Mouse (Mus musculus) Patski (cell line): ENCODE measurements around the gene 1700056E22Rik. TPM values are rescaled to one million over a fixed set of nuclear protein-coding genes. Genes with fewer than 3 reads are reported as not detected.

Experiments
- ATAC-seq: fragments of 100-300 bp; one replicate; pipeline ENCODE4 v1.8.0; 2021
- CTCF ChIA-PET: fragments of 350-600 bp; sonication (Branson Sonifier 250); formaldehyde crosslinking; loops from one replicate; lab custom pipeline; 2022; ENCODE audit warnings: inconsistent platforms; lab: Charles Lee
- POLR2A ChIA-PET: fragments of 350-600 bp; sonication (Branson Sonifier 250); formaldehyde crosslinking; loops from one replicate; lab custom pipeline; 2022; ENCODE audit warnings: antibody characterized with exemption, inconsistent platforms; lab: Charles Lee
- DNase-seq: peaks from one replicate; pipeline ENCODE4 v3.0.0-alpha.2; 2011; ENCODE audit warnings: low read depth, low spot score
- H3K27me3 ChIP-seq: fragments of 371-371 bp; one replicate; pipeline ENCODE4 v1.5.1; 2021
- CTCF ChIP-seq: fragments of 100-300 bp; IDR thresholded peaks from one replicate; pipeline ENCODE4 v1.5.1; 2021
- in situ Hi-C: fragments of 300-500 bp; cut with MboI; formaldehyde crosslinking; loops from 3 replicates; pipeline ENCODE4 v1.11.1; 2018; ENCODE audit warnings: low pct_unique_long_range_greater_than_20kb, mixed read lengths
- polyA plus RNA-seq: library from polyadenylated mRNA; unstranded; gene quantifications from one replicate; pipeline ENCODE4 v1.2.3, GENCODE M21; 2021

Gene 1700056E22Rik
- 3.4 TPM for polyA plus RNA-seq

GRCm38 (mm10) chr1:184034011-184034557, at the start of gene 1700056E22Rik:
1700056E22Rik (minus strand) TSS chr1:184034301.
- ChIA-PET POLR2A (interaction anchor here (1.0 to 1.5 kb wide), 3 partner anchors 32 to 595 kb away, joined by 3 to 4 read pairs (median 3); no protein-coding TSS in a partner anchor), CTCF (no interaction called here)
- DNase-seq: peak; percentile 97
- peak; percentile 93 for ATAC-seq
- in situ Hi-C loops: no loop called here
- no peaks in the 10 kb centered on the region for H3K27me3 ChIP-seq
- TF ChIP-seq CTCF: no peak

- POLR2A ChIA-PET: no interaction called here
- in situ Hi-C loops: no loop called here
These were observed 49.1 kb upstream of the 1700056E22Rik start for GRCm38 (mm10) chr1:184083166-184083565.

GRCm38 (mm10) chr1:184082661-184083060, 48.6 kb upstream of the 1700056E22Rik start:
- no peak for TF ChIP-seq CTCF
- H3K27me3 ChIP-seq: no peaks in the 10 kb centered on the region
- ChIA-PET CTCF (interaction anchor here (0.9 kb wide), 2 partner anchors 23 to 74 kb away, joined by 3 read pairs; no protein-coding TSS in a partner anchor), POLR2A (no interaction called here)
- ATAC-seq: no peak
- no peak for DNase-seq
- in situ Hi-C loops: no loop called here

More at GRCm38 (mm10) chr1:184083166-184083565, 49.1 kb upstream of the 1700056E22Rik start:
- CTCF ChIA-PET: interaction anchor here (0.9 kb wide), 2 partner anchors 23 to 73 kb away, joined by 3 read pairs; no protein-coding TSS in a partner anchor
- no peak for ATAC-seq
- no peak for DNase-seq
- H3K27me3 ChIP-seq: no peaks in the 10 kb centered on the region
- TF ChIP-seq CTCF: no peak

GRCm38 (mm10) chr1:184079304-184079703, 45.2 kb upstream of the 1700056E22Rik start:
- no peaks in the 10 kb centered on the region for H3K27me3 ChIP-seq
- no peak for TF ChIP-seq CTCF
- ATAC-seq: no peak
- CTCF ChIA-PET: no interaction called here
- POLR2A ChIA-PET: no interaction called here
- in situ Hi-C loops: no loop called here
- no peak for DNase-seq

GRCm38 (mm10) chr1:184076756-184077155, 42.7 kb upstream of the 1700056E22Rik start:
- DNase-seq: peak; percentile 94
- peak; percentile 99 for ATAC-seq
- no peak for TF ChIP-seq CTCF
- ChIA-PET CTCF (interaction anchor here (1.1 to 2.0 kb wide), 2 partner anchors 16 to 35 kb away, joined by 3 to 5 read pairs; no protein-coding TSS in a partner anchor), POLR2A (no interaction called here)
- no peaks in the 10 kb centered on the region for H3K27me3 ChIP-seq
- in situ Hi-C loops: no loop called here

- no peak for TF ChIP-seq CTCF
- ChIA-PET POLR2A (no interaction called here), CTCF (interaction anchor here (1.1 to 2.0 kb wide), 2 partner anchors 16 to 35 kb away, joined by 3 to 5 read pairs; no protein-coding TSS in a partner anchor)
- no peak for DNase-seq
- in situ Hi-C loops: no loop called here
- no peaks in the 10 kb centered on the region for H3K27me3 ChIP-seq
- no peak for ATAC-seq
These were observed 42.0 kb upstream of the 1700056E22Rik start for GRCm38 (mm10) chr1:184076065-184076464.

GRCm38 (mm10) chr1:184068971-184069370, 34.9 kb upstream of the 1700056E22Rik start:
- in situ Hi-C loops: no loop called here
- CTCF ChIA-PET: no interaction called here
- POLR2A ChIA-PET: interaction anchor here (0.6 to 1.2 kb wide), 3 partner anchors 23 to 166 kb away, joined by 3 to 4 read pairs (median 3); no protein-coding TSS in a partner anchor
- ATAC-seq (no peak), DNase-seq (no peak)
- no peak for TF ChIP-seq CTCF
- no peaks in the 10 kb centered on the region for H3K27me3 ChIP-seq

GRCm38 (mm10) chr1:184067704-184068558, 33.8 kb upstream of the 1700056E22Rik start:
- DNase-seq: no peak
- ATAC-seq: no peak
- in situ Hi-C loops: no loop called here
- no peak for TF ChIP-seq CTCF
- POLR2A ChIA-PET: interaction anchor here (0.7 to 1.2 kb wide), 2 partner anchors 17 to 167 kb away, joined by 3 to 4 read pairs; no protein-coding TSS in a partner anchor
- CTCF ChIA-PET: interaction anchor here (0.9 to 1.6 kb wide), 2 partner anchors 9 to 16 kb away, joined by 3 to 4 read pairs; no protein-coding TSS in a partner anchor
- no peaks in the 10 kb centered on the region for H3K27me3 ChIP-seq

GRCm38 (mm10) chr1:184066460-184067287, 32.6 kb upstream of the 1700056E22Rik start:
- CTCF ChIA-PET: interaction anchor here (1.6 kb wide), 1 partner anchor 15 kb away, joined by 4 read pairs; no protein-coding TSS in a partner anchor
- H3K27me3 ChIP-seq: no peaks in the 10 kb centered on the region
- TF ChIP-seq CTCF: no peak
- ATAC-seq (no peak), DNase-seq (no peak)
- POLR2A ChIA-PET: interaction anchor here (0.7 to 0.9 kb wide), 2 partner anchors 15 to 32 kb away, joined by 3 read pairs; partner anchors contain the start of gene 1700056E22Rik
- in situ Hi-C loops: no loop called here
